Mouse (Mus musculus): ENCODE data around the gene Galnt15. TPM values are rescaled to one million over a fixed set of nuclear protein-coding genes. Genes with fewer than 3 reads are reported as not detected.

The Galnt15 gene
- not detected for polyA plus RNA-seq (2017; shearing (Covaris generic))

GRCm38 (mm10) chr14:32028681-32029091 lies at the start of gene Galnt15:
Galnt15 (plus strand) TSS chr14:32028989.

GRCm38 (mm10) chr14:32084761-32085485 lies 56.1 kb downstream of the Galnt15 start, which contains the start of gene Oxnad1:
Oxnad1 (plus strand) TSS chr14:32085374.

GRCm38 (mm10) chr14:32085486-32086201 lies 56.9 kb downstream of the Galnt15 start, which contains the start of gene Dph3:
Dph3 (minus strand) TSS chr14:32085729.

Other genes with a start within 250 kb of the Galnt15 start
- gene Ankrd28, start 198.3 kb upstream of the Galnt15 start, polyA plus RNA-seq (2017; shearing (Covaris generic)) = 19.1 TPM
- 14.2 TPM for gene Oxnad1, start 56.4 kb downstream of the Galnt15 start, polyA plus RNA-seq (2017; shearing (Covaris generic))
- 124 TPM for gene Dph3, start 56.7 kb downstream of the Galnt15 start, polyA plus RNA-seq (2017; shearing (Covaris generic))
- not detected for gene Msmb, start 113.0 kb downstream of the Galnt15 start, polyA plus RNA-seq (2017; shearing (Covaris generic))
- gene Ncoa4, start 130.9 kb downstream of the Galnt15 start, polyA plus RNA-seq (2017; shearing (Covaris generic)) = 57.4 TPM
- 134 TPM for gene Timm23, start 172.9 kb downstream of the Galnt15 start, polyA plus RNA-seq (2017; shearing (Covaris generic))
- 65.0 TPM for gene Parg, start 173.0 kb downstream of the Galnt15 start, polyA plus RNA-seq (2017; shearing (Covaris generic))